Mouse (Mus musculus) gastrocnemius, adult 18-20 months (tissue): ENCODE measurements around the gene Dusp7. TPM values are rescaled to one million over a fixed set of nuclear protein-coding genes. Genes with fewer than 3 reads are reported as not detected.

Source experiments
- DNase-seq: peaks from one replicate; pipeline ENCODE4 v3.0.0; 2021; ENCODE audit warnings: low spot score
- long read RNA-seq, 2 experiments: library from polyadenylated mRNA; stranded (forward); transcript quantifications; one replicate each; pipeline ENCODE4 v2.0.0; 2021
- total RNA-seq, 2 experiments: library from RNA; stranded (reverse); gene quantifications; 2 replicates each; pipeline ENCODE4 v1.2.3; 2021

The Dusp7 gene
- 10 to 100 TPM; 15.3 to 27.6 TPM for total RNA-seq
- long read RNA-seq, experiment 1, transcript Dusp7-201 (3 exons, 3,213 nt) = major isoform, 9 of 11 reads
- long read RNA-seq, experiment 1, partial matches to known transcripts = 2 of 11 reads
- long read RNA-seq, experiment 1, other reads (novel, unspliced or antisense) = 0 of 11 reads
- long read RNA-seq, experiment 2, transcript Dusp7-201 (3 exons, 3,213 nt) = major isoform, 11 of 15 reads
- long read RNA-seq, experiment 2, partial matches to known transcripts = 1 of 15 reads
- long read RNA-seq, experiment 2, other reads (novel, unspliced or antisense) = 3 of 15 reads

DNA sequence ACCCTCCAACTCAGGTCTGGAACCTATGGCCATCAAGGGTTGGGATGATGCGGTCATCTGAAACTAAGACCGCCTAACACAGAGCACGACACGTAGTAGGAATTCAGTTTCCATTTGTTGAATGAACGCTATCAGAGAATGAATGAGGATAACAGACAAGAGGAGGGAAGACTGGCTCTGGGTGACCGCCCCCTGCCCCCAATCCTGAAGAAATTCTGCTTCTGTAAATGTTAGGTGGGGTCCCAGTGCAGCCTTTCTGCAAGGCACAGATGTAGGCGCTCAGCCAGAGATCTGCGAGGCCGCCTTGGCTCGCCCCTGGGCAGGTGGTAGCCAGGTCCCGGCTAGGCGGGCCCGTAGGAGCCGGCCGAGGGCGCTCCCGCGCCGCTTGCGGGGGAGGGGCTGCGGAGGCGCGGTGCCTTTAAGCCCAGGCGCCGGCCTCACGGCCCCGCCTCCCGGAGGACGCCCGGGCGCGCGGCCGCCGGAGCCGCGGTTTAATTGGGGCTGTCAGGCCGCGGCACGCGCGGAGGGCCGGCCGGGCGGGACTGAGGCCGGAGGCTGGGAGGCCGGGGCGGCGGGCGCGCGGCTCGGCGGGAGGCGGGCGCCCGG lies at the start of gene Dusp7:
Dusp7 (plus strand) TSS at position 521 of the 606 bp plus-strand sequence.
- DNase-seq = peak; percentile 82

- DNase-seq = no peak
These were observed 49.3 kb upstream of the Dusp7 start for GRCm38 (mm10) chr9:106319095-106319494.

GRCm38 (mm10) chr9:106322497-106322896 lies 45.9 kb upstream of the Dusp7 start:
- no peak for DNase-seq

DNA sequence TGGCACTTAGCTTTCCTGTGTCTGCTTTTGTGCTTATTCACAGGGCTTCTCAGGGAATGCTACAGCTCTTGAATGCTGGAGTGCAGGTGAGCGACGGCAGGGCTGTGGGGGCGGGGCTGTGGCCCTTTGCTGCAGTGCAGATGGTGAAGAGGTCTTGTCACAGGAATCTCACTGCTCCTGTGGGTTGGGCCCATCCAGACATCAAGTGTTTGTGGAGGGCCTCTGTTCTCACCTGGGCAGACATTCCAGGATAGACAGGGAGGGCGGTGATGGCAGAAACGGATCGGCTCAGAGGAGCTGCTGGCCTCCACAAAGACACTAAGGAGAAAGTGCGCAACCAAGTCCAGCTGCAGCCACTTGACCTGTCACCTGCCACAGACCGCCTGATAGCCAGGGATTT lies 42.2 kb upstream of the Dusp7 start:
- no peak for DNase-seq

GRCm38 (mm10) chr9:106327125-106327809 lies 41.2 kb upstream of the Dusp7 start:
- no peak for DNase-seq

- DNase-seq = no peak
These were observed 40.3 kb upstream of the Dusp7 start for GRCm38 (mm10) chr9:106328068-106328610.

GRCm38 (mm10) chr9:106328772-106329511 lies 39.5 kb upstream of the Dusp7 start:
- no peak for DNase-seq

DNA sequence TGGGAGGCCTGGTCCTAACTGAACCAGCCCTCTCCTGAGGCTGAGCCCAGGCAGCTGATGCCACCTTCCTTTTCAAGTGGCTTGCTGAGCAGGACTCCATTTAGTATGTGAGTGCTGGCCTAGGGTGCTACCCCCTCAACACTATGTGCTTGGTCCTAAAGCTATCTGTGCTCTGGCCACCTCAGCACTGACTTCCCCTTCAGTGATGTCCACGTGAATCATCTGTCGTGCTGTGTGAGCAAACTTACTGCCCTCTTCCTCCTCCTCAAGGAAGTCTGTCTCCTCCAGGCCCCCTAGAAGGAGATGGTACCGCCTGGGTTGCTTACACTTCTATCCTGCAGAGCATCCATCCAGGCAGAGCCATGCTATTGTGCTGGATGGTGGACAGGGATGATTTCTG lies 35.7 kb upstream of the Dusp7 start:
- no peak for DNase-seq

DNA sequence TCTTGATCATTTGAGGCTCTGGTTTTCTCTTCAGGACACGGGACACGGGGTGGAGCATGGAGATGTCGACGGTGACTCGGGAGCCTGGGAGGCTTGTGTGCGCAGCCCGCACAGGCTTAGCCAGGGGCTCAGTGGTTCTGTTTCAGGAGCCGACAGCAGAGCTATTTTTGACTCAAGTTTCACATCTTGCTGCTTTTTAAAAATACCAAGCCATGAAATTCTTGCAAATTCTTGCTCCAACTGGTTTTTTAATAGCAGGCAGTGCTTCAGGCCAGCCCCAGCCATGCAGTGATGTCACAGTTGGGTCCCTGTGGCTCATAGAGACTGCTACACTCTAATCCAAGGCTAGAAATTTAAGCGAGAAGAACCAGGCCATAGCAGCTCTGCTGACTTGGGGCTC lies 30.8 kb upstream of the Dusp7 start:
- DNase-seq = no peak

DNA sequence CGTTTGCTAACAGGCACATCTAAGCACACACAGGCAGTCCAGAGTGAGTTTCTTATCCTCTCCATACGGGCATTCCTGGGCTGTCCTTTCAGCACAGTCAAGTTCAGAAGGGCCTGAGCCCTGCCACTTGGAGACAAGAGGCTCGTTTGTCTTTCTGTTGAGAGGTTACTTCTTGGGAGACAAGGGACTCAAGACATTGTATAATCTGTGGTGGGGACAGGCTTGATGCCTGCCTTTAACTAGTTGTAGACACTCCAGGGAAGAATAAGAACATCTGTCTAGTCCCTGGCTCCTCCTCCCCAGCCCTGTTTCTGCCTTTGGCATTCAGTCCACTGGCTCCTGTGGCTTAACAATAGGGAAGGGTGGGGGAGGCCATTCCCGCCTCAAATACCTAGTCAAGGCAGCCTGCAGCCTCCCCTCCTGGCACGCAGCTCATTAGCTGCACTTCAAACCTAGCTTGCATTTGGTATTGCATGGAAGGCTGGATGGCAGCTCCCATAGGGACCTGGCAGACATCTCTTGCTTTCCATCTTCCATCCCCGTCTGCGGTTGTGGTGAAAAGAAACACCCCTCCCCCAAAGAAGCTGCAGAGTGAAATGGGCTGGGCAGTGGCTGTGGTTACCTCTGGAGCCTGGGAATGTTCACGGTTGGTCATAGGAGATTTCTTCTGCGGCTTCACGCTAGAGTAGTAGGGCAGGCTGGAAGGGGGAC lies 29.8 kb upstream of the Dusp7 start:
- no peak for DNase-seq

GRCm38 (mm10) chr9:106339173-106339558 lies 29.3 kb upstream of the Dusp7 start:
- DNase-seq = no peak

DNA sequence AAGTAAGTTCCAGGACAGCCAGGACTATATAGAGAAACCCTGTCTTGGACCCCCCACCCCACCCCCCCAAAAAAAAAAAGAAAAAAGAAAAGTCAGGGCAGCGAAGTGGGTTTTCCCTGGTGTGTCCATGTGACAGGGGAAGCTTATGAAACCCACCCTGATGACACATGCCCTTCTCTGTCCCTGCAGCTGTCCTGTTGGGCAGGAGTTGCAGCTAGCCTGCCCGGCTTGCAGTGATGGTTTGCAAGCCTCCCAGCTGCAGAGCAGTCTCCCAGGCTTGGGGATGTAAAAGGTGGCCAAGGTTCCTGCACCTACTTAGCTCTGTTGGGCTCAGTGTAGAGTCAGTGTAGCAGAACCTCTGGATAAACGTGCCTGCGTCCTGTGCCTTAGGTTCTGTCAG lies 28.7 kb upstream of the Dusp7 start:
- DNase-seq = no peak

DNA sequence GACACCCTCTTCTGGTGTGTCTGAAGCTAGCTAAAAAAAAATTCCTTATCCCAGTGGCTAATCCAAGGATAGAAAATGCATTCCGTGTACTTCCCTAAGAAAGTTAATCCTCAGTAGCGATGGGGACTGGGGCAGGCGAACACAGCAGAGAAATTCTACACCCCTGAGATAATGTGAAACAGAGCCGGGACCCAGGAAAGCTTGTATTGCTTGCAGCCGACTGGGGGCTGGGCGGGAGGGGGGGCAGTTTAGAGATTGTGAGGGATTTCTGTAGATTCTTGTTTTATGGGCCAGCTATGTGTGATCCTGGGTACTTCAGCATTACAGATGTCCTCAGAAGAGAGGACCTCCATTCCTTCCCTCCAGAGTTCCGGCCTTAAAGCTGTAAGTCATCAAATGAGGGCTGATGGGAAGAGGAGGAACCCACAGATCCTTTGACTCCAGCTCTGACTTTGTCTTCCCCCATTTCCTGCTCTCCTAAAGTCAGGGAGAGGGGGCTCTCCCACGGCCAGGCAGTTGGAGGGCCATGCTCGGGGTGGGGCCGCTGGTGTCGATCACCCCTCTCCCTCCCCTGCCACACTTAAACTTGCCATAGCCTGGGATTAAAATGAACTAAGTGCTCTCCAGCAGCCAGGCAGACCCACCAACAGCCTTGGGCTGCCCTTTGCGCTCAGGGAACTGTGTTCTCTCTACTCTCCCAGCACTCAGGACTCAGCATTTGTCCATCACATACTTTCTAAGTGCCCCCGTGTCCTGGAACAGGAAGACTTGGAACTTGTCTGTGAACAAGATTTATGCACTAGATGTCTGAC lies 27.7 kb upstream of the Dusp7 start:
- no peak for DNase-seq

DNA sequence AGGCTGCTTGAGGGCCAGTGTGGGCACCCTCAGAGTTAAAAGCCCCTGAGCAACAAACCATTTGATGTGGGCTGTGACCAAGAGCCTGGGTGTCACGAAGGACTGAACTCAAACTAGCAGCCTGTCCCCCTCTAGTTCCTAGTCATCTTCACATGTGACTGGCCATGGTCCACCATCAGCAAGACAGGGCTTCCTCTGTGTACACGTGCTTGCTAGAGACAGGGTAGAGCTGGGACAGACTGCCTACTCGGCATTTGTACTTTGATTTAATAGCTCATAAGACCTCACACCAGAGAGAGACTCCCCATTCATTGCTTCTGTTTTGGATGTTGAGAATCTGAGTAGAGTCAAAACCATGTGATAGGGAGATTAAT lies 27.1 kb upstream of the Dusp7 start:
- no peak for DNase-seq

- DNase-seq = no peak
These were observed 25.9 kb upstream of the Dusp7 start for GRCm38 (mm10) chr9:106342573-106342972.

DNA sequence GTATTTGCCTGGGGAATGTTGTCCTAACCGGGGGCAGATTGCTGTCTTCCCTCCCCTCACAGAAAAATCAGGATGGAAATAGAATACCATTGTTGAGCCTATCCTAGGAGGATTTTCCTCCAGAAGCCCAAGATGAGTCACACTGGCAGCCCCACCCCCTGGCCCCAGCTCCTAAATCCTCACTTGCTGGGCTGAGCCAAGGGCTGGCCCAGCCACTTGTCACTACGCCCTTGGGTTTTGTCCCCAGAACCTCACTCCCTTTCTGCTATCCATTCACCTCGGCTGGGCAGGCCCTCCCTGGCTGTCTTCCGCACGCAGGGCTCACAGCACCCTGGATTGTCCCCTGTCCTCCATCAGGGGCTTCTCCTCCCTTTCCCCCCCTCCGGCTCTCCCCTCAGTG lies 23.3 kb upstream of the Dusp7 start:
- peak; percentile 79 for DNase-seq

DNA sequence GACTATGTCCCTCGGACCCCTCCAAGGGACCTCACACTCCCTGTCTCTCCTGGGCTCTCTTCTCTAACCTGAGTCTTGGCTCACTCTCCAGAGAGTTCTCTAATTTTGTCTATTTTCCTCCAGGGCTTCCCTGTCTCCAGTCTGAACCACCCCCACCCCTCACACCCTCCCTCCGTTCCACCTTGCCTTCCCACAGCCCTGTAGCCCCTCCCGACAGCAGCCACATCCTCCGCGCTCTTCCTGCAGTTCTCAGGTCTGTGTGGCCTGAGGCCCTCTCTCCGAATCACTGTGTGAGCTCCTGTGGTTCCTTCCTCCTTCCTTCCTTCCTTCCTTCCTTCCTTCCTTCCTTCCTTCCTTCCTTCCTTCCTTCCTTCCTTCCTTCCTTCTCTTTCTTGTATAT lies 22.8 kb upstream of the Dusp7 start:
- no peak for DNase-seq

DNA sequence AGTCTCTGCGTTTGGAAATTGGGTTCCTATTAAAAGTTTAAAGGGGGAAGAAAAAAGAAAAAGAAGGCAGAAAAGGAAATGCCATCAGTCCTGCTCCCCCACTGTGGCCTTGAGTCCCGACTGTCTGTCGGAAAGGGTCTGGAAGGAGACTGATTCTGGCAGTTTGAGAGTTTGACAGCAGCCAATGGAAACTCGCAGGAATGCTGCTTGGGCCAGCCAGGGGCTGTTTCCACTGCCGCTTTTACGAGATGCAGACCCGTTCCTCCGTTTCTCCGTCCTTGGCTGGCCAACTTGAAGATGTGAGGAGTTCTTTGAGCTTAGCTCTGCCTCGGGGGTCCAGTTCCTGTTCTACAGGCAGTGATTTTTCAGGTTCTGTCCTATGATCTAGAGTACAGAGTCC lies 20.2 kb upstream of the Dusp7 start:
- no peak for DNase-seq

GRCm38 (mm10) chr9:106349075-106349474 lies 19.4 kb upstream of the Dusp7 start:
- DNase-seq = peak; percentile 52

DNA sequence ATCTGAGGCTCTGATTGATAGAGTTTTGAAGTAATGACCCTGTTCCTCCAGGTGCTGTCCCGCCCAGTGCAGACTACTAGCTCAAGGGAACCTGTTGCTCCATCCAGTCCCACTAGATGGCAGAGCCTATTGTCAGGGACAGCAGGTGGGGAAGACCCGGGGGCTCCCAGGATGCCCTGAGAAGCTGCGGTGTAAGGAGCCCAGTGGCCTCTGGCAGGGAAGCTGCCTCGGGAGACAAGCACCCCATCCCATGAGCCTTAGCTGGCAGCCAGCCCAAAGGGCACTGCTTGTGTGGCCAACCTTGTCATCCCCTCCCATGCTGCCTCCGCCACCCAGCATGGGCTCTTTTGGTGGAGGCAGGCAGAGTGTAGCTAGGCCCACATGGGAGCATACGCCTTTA lies 17.3 kb upstream of the Dusp7 start:
- DNase-seq = no peak
